Mouse (Mus musculus): ENCODE results near the gene Galnt6.
A peak's percentile ranks its signal among the peaks of the same experiment; 100 is the strongest.

The Galnt6 gene

GRCm38 (mm10) chr15:100684450-100684849 is 44.7 kb downstream of the Galnt6 start:
- DNase-seq (ENCODE audit: low read depth, low spot score) = no peak

GRCm38 (mm10) chr15:100683041-100683440 is 46.1 kb downstream of the Galnt6 start:
- DNase-seq (ENCODE audit: low read depth, low spot score) = peak; percentile 52

- no peak for DNase-seq (ENCODE audit: low read depth, low spot score)
Observed at GRCm38 (mm10) chr15:100681770-100682169, 47.4 kb downstream of the Galnt6 start.

- no peak for DNase-seq (ENCODE audit: low read depth, low spot score)
Observed at GRCm38 (mm10) chr15:100680381-100680780, 48.8 kb downstream of the Galnt6 start.

GRCm38 (mm10) chr15:100679005-100679404 is 50.2 kb downstream of the Galnt6 start:
- DNase-seq (ENCODE audit: low read depth, low spot score) = no peak

GRCm38 (mm10) chr15:100678581-100678980 is 50.6 kb downstream of the Galnt6 start:
- no peak for DNase-seq (ENCODE audit: low read depth, low spot score)

GRCm38 (mm10) chr15:100677675-100678074 is 51.5 kb downstream of the Galnt6 start:
- no peak for DNase-seq (ENCODE audit: low read depth, low spot score)

- DNase-seq (ENCODE audit: low read depth, low spot score) = no peak
Observed at GRCm38 (mm10) chr15:100676521-100676920, 52.7 kb downstream of the Galnt6 start.

GRCm38 (mm10) chr15:100675486-100675885 is 53.7 kb downstream of the Galnt6 start:
- DNase-seq (ENCODE audit: low read depth, low spot score) = no peak

- no peak for DNase-seq (ENCODE audit: low read depth, low spot score)
Observed at GRCm38 (mm10) chr15:100674566-100674965, 54.6 kb downstream of the Galnt6 start.

GRCm38 (mm10) chr15:100673585-100674391 is 55.4 kb downstream of the Galnt6 start:
- DNase-seq (ENCODE audit: low read depth, low spot score) = no peak

GRCm38 (mm10) chr15:100670833-100671232 is 58.3 kb downstream of the Galnt6 start:
- DNase-seq (ENCODE audit: low read depth, low spot score) = no peak

- DNase-seq (ENCODE audit: low read depth, low spot score) = no peak
Observed at GRCm38 (mm10) chr15:100670004-100670403, 59.2 kb downstream of the Galnt6 start.

GRCm38 (mm10) chr15:100669337-100669736 is 59.8 kb downstream of the Galnt6 start, which contains the start of gene Bin2:
Gene Bin2, minus strand, starts transcription at chr15:100669553.
- no peak for DNase-seq (ENCODE audit: low read depth, low spot score)

GRCm38 (mm10) chr15:100667871-100668545 is 61.2 kb downstream of the Galnt6 start:
- no peak for DNase-seq (ENCODE audit: low read depth, low spot score)

GRCm38 (mm10) chr15:100667420-100667819 is 61.8 kb downstream of the Galnt6 start:
- DNase-seq (ENCODE audit: low read depth, low spot score) = no peak

GRCm38 (mm10) chr15:100666851-100667250 is 62.3 kb downstream of the Galnt6 start:
- DNase-seq (ENCODE audit: low read depth, low spot score) = no peak

GRCm38 (mm10) chr15:100666219-100666696 is 62.9 kb downstream of the Galnt6 start:
- DNase-seq (ENCODE audit: low read depth, low spot score) = no peak

GRCm38 (mm10) chr15:100665411-100666218 is 63.6 kb downstream of the Galnt6 start:
- peak; percentile 6 for DNase-seq (ENCODE audit: low read depth, low spot score)

GRCm38 (mm10) chr15:100664813-100665274 is 64.3 kb downstream of the Galnt6 start:
- no peak for DNase-seq (ENCODE audit: low read depth, low spot score)

- DNase-seq (ENCODE audit: low read depth, low spot score) = no peak
Observed at GRCm38 (mm10) chr15:100660805-100661204, 68.4 kb downstream of the Galnt6 start.

GRCm38 (mm10) chr15:100660306-100660705 is 68.9 kb downstream of the Galnt6 start:
- no peak for DNase-seq (ENCODE audit: low read depth, low spot score)

Data from brain, embryonic 18.5 days (tissue).